Mouse (Mus musculus): Measurements from ENCODE around the gene Hs6st3.
"Not testable (repeated sequence)": the region's sequence is repeated elsewhere in the genome, so short reads cannot be mapped to it uniquely, and the experiment has no call there.

Hs6st3 gene

DNA sequence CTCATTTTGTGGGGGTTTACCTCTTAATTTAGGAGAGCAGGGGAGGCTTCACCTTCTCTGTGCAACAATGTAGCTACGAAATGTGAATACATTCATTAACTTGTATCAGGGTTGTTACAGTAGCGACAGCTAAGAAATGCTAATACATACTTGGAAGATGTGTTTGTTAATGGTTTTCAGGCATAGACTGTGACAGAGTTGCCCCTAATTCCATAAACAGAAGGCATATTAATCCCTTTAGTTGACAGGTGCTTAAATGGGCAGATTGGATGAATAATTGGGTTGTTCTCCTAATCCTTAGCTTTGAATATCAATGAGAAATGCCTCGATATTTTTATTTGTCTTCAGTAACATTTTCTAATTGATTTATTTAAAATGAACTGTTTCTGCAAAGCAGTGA lies 314.7 kb downstream of the Hs6st3 start:
- no peak for DNase-seq

DNA sequence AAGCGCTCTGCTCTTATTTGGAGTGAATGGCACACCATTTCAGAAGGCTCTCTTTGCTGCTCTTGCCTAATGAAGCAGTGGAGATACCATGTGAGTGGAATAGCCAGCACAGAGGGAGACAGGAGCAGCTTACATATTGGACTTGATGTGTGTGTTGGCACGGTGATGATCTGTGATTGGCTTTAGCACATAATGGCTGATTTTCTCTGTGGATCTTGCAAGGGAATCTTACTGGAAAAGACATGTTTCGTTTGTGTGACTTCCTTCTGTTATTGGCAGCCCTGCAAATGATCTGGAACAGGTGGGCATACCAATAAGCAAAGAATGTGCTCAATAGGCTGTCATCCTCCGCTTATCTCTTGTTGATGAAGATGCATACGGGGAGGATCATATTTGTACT lies 326.2 kb downstream of the Hs6st3 start:
- DNase-seq, result no peak

DNA sequence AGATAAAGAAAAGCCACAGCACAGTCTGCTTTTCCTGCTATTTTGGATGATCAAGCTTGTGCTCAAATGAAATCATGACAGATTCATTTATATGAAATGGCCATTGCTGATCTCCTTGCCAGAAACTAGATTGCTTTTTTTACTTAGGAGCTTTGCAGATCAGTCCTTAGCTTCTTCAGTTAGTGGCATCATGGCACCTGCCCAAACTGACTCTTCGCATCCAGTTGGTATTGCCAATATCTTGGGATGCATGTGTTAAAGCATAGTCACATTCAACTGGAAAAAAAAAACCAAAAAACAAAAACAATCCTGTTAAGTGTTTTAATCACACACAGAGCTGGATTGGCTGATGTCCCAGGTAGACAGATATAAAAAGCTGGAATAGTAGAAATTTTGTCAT lies 326.7 kb downstream of the Hs6st3 start:
- no peak for DNase-seq

DNA sequence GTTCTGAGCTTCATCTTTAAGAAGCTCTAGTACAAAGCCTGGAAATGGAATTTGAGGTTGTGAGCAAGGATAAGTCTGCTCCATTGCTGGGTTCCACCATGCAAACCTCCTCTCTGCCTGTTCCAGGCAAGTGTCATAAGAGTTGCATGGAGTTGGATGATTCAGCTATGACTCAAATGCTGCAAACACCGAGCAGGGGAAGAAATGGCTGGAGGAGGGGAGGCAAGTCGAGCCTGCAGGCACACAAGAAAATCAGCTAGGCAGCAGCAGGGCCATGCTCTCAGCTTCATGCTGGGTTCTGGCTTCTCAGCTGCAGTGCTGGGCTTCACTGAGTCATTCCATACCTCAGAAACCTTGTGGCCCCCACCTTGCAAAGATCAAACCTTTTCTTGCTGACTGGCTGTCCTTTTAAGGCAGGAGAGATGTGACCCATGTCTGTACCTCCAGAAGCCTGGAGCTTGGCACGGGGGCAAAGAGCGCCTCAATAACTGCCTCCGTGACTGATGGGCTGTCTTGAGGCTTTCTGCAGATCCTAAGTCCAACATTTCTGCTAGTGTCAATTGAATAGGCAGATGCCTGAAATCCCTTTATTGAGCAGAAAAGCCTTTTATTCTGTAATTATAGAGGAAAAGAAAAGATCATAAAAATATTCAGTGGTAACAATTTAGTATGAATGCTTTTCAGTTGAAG lies 328.9 kb downstream of the Hs6st3 start:
- no peak for DNase-seq

DNA sequence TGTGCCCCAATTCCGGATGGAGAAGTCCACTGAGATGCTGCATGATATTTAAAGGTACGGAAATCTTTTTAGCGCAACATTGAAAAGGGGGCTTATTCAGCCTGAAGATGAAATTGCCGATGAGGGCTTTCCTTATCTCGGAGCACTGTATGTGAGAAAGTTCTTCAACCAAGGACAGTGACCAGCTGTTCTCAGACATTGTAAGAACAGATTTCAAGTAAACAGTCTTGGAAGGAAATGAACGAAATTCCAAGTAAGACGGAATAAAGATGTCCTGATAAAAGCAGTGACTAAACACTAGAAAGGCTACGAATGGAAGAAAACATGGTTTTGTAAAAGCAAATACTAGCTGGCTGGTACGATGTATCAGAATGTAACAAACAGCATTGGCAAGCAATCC lies 338.4 kb downstream of the Hs6st3 start:
- no peak for DNase-seq

DNA sequence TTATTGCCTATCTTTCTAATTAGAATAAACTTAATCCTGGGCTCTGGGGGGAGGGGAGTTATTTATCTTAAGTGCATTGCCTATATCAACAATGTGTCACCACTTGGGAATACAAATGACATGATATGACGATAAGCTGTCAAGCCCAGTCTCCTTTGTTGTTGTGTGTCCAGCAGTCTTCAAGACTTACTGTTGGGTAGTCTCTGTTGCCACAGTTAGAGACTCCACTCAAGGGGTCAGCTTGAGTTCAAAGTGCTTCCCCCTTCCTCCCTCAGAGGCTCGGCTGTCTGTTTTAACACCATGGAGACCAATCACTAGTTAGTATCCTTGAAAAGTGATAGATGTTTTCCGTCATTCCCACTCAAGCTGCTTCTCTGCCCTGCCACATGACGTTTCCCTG lies 339.7 kb downstream of the Hs6st3 start:
- no peak for DNase-seq

DNA sequence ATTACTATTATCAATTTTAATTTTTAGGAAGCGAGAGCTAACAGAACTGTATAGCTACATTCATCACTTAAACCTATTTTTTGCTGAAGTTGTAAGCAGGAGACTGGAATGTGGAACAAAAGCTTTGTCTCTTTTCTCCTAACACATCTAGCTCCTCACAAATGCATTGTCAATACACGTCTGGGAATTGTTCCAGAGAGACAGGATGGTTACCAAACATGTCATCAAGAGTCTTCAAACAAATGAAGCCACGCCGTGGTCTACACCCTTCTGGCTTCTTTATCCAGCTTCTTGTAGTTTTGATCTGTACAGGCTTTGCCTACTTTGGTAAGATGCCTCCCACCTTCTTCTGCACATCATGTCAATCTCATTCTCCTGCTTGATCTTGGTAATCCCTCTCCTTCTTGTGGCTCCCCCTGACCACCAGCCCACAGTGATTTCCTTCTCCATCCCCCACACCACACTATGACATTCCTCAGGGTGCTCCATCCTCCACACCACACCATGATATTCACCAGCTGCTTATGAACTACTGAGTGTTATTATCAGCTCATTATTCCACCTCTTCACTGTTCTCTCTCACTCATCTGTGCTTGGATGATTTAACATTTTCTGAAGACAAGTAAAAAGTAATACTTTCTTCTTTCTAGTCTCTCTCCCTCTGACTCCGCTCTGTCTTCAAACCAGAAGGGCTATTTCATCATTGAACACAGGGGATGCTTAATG lies 351.0 kb downstream of the Hs6st3 start:
- DNase-seq, result no peak

DNA sequence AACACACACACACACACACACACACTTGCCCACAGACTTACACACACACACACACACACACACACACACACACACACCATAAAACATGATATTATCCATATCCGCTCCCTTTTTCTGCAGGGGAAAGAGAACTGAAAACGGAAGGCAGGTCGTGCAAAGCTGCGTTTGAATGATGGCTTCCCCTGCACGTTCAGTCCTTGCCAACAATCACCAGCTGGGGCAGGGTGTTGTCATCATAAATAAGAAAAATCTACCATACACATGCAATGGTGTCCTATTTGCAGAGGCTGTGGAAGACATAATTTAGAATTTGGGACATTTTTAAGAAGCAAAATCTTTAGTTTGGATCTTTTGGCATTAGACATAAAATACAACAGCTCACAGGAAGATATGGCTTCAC lies 382.5 kb downstream of the Hs6st3 start:
- DNase-seq, result no peak

DNA sequence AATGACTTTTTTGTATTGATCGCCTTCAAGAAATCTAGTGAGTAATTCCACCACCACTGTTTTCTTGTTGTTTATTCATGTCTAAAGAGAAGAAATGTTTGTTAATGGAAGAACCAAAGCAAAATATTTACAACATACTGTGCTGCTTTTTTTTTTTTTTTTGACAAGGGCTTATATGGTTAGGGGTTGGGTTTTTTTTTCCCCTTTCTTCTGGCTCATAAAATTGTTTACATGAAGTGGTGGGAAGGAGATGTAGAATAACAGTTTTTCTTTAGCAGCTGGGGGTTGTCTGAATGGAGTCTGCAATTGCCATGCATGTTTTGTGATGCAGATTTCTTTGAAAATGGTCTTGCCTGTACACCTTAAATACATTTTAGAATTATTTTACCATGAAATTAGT lies 382.9 kb downstream of the Hs6st3 start:
- DNase-seq, result no peak

DNA sequence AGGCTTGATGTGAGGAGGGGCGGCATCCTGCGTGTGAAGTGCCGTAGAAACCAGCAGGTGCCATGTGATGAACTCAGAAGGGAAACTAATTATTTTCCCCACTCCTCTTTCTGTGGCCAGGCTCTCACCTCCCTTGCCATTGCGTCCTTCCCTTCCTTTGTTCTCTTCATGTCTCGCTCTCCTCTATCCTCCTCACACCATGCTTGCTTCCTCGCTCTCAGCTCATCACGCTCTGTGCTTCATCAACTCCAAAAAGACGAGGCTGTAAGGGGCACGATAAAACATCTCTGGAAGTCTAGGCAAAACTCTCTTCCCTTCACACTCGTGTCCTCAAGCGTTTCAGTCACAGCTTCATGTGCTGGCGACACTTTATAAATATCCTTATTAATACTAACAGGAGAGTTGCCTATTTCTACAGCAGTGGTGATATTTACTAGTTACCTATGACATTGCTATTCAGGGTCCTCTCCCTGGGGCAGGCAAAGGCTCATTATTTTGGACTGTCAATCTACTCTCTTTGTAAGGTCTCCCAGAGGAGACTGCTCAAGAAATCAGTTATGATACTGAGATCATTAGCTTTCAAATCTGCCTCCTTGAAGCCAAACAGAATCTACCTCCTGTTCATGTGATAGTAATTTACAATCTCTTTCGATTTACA lies 394.9 kb downstream of the Hs6st3 start:
- no peak for DNase-seq

DNA sequence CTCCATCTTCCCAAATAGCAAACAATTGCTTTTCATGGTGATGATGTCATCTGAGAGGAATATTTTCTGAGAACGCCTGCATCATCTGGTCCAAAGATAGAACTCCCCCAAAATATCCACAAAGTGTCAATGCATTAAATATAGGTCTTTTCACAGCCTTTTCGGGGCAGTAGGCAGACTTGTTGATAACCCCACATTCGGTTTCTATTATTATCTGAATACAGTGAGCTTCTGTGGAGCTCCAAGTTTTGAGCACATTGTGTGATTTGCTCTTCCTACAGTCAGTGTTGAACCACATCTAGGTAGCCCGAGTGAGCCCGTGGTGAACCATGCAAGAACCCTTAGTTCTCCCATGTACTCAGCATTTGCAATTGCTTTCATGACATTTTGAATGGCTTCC lies 402.4 kb downstream of the Hs6st3 start:
- DNase-seq, result no peak

DNA sequence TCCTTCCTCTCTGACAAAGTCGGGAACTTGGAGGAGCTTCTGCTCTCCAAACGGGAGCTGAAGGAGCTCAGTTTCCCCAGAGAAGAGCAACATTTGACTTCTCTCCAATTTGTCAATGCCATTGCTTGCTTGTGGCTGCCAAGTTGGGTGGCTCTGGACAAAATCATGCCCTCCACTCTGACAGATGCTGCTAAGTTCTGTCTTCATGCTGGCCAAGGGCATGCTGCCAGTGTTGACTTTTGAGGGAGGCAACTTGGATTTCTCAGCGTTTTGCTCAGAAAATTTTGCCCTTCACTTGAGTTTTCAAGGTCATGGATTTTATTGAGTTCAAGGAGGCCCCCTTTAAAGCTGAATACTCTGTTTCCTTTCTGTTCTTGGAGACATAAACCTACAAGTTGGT lies 406.5 kb downstream of the Hs6st3 start:
- DNase-seq, result no peak

DNA sequence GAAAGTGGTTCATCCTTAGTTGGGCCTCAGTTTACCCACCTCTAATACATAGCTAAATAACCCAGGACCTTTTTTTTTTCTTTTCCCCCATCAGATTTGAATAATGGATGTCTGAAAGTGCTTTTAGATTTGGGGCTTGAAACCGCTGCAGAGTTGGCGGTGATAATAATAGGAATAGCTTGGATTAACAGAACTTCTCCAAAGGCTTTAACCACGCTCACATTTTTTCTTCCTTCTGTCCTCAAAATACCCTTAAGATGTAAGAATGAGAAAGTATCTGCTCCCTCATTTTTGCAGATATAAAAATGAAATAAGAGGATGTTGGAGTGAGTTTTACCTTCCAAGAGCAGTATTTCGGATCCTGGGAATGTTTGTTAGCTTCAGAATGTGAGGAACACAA lies 420.2 kb downstream of the Hs6st3 start:
- DNase-seq, result no peak

DNA sequence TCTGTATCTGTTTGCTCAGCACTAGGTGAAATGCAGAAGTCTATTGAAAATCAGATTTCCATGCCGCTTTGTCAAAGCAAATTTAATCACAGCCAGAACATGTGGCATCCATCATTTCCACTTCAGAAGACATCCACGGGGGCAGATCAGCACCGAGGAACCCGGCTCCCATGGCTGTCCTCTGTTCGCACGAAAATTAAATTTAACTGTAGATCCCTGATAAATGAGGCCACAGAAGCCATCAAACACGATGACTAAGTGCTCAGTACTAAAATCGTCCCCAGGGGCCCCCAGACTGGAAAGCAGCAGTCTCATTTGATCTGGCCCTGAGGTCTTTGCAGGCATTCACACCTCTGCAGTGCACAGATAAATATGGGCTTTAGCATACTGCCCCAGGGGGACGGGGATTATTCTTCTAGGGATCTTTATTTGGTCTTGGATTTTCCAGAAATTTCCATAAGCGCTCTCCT lies 443.9 kb downstream of the Hs6st3 start:
- peak; percentile 4 for DNase-seq

DNA sequence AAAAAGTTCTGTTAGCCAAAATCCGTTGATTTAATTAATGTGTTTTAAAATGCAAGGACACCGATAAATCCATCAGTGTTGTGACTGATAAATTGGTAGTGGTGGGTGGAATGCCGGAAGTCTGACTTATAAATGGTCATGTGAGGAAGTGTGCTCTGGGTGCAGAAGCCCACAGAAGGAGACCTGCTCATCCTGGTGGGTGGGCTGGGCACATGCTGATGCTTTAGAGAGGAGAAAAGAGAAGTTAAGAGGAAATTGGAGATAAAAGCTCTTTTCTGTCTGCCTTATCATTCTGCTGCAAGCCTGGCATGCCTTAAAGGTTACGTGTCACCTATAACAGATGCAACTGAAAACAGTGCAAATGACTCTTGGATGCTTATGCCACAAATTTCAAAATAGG lies 446.9 kb downstream of the Hs6st3 start:
- DNase-seq, result no peak

DNA sequence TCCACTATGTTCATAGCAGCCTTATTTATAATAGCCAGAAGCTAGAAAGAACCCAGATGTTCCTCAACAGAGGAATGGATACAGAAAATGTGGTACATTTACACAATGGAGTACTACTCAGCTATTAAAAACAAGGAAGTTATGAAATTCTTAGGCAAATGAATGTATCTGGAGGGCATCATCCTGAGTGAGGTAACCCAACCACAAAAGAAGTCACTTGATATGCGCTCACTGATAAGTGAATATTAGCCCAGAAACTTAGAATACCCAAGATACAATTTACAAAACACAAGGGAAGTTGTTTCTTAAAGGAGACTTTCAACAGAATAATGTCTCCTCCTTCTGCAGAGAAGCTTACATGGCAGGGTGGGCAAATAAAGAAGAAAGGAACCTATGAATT lies 449.2 kb downstream of the Hs6st3 start:
- not testable (repeated sequence) for DNase-seq

DNA sequence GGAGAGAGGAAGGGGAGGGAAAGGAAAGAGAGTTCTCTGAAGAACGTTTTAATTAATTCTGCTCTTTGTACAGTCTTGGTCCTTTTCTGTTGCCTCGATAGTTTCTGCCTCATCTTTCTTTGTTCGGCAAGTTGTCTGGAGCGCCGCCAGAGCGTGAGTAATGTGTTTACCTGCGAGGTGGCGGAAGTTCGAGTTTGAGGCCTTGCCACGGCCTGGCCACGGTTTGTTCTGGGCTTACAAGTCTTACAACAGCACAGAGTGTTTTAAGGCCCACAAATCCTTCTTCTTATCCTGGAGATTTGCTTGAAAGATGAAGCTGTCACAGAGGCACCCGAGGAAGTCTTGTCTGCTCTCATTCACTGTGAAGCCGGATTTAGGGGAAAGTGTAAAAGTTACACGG lies 466.2 kb downstream of the Hs6st3 start:
- DNase-seq, result peak; percentile 3

DNA sequence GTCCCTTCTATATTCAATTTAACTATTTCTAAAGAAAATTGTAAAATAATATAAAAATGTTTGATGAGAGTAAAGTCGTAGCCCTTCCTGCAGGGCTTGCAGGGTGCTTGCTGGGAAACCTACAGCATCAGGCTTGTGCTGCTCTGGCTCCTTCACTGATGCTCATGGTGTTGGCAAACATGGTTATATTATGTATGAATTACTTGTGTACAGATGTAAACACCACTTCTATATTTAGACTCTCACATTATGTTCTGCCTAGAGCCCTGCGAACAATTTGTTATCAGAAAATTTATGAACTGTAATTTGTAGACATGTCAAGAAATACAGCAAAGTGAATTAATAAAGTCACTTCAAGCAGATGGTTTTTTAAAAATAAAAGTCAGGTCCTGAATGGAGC lies 474.7 kb downstream of the Hs6st3 start:
- DNase-seq, result no peak

DNA sequence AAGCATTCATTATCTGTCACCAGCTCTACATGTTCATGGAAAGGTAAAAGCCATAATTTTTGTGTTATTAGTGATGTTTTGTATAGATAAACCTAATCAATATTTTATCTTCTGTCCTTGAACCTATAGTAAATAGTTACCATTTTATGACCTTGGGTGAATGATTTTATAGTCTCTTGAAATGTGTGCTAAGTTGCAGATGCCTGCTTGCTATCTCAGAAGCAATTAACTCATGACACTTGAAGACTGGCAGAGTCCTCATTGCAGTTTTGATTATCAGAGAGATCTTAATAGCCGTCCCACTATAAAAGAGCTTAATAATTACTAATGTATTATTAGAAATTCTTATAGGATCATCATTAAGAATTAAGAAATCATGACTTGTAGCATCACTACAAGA lies 491.0 kb downstream of the Hs6st3 start:
- no peak for DNase-seq

DNA sequence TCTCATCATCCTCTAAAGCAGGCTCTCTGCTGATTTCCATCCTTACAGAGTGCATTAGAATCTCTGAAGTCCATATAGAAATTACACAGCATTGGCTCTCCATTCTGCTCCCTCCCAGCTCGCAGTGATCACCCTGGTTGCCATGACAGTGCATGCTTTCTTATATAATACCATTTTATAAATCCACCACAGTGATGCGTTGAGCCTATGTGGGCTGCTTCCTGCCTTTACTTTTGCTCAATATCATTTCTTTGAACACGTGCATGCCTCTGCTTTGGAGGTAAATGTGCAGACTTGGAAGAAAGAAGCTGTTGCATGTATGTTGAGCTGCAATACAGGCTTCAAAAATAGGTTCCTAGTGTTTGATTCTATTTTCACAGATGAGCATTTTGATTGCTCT lies 494.9 kb downstream of the Hs6st3 start:
- DNase-seq, result no peak

DNA sequence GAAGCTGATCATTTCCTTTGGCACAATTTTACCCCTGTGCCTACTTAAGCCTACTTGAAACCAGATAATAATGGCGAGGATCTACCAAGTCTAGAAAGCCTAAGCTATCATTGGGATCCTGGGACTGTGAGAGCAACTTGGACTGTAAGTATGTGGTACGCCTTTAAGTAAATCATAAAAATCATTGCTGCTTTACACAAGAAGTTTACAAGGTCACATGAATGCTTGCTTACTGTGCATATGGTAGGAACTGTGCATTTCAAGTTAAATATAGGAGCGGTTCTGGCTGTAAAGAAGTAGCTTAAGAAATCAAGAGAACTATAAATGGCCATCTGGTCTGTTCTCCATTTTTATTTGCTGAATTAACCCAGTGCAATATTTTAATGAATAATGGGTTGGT lies 495.5 kb downstream of the Hs6st3 start:
- DNase-seq, result no peak

DNA sequence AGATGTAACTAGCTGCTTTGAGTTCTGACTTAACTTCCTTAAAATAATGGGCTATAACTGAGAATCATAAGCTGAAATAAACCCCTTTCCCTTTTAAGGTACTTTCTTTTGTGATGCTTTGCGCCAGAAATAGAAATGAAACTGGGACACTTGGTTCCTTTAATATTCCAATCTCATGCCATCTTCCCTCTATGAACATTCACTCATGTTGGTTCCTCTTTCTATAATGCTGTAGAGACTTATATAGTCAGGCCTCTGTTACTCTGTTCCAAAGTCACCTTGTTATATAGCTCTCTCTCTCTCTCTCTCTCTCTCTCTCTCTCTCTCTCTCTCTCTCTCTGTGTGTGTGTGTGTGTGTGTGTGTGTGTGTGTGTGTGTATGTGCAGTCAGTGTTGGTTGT lies 504.7 kb downstream of the Hs6st3 start:
- no peak for DNase-seq

DNA sequence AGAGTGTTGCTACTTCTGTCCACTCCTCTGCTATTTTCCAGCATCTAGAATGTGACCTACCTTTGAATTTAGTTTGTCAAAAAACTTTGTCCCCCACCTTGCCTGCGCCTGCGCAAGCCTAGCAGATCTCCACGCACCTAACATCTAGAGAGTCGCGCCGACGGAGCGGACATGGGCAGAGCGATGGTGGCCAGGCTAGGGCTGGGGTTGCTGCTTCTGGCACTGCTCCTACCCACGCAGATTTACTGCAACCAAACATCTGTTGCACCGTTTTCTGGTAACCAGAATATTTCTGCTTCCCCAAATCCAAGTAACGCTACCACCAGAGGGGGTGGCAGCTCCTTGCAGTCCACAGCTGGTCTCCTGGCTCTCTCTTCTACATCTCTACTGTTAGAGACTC lies 505.7 kb downstream of the Hs6st3 start:
- DNase-seq, result no peak

DNA sequence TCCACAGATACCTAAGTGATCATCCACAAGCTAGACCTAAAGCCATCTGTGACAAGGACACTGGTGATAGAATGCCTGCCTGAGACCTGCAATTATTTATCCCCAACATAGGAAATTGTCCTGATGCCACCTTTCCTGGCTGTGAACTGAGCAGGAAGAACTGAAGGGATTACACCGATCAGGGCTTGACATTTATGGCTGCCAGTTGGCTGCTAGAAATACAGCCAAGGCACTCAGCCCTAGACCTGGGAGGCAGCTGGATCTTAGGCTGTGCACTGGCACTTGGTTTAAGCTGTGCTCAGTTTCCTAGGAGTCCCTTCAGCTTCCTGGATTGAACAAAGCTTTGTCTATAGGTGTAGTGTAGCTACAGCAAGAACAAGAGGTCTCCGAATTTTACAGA lies 518.8 kb downstream of the Hs6st3 start:
- DNase-seq, result no peak
